Mouse (Mus musculus): ENCODE measurements around the gene Grk5.
"Not testable (repeated sequence)": the region's sequence is repeated elsewhere in the genome, so short reads cannot be mapped to it uniquely, and the experiment has no call there.

The Grk5 gene

DNA sequence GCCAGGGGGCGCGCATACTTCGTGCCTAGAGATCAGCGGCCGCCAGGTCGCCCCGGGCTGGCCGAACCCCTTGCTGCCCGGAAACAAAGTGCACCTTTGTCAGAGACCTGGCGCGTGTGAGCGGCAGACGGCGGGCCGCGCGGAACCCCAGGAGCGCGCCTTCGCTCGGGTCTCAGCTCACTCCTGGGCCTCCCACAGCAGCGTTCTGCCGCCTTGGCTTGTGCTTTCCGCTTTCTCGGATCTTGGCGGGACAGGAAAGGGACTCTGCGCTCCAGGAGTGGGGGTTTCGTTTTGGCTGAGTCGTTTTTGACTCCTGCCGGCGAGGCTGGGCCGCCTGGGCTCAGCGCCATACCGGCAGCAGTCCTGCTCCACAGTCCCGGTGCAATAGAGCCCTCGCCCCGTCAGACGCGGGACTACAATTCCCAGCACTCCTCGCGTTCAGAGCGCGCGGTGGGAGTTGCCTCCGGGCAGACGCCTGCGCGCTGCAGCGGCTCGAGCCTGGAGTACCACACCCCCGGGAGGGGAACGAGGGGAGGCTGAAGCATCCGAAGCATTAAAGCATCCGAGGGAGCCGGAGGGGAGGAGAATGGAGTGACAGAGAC is at the start of gene Grk5:
TSS of gene Grk5 (plus strand) at position 36 of the 602 bp plus-strand sequence.
- DNase-seq (ENCODE audit: low spot score), result peak; percentile 75

DNA sequence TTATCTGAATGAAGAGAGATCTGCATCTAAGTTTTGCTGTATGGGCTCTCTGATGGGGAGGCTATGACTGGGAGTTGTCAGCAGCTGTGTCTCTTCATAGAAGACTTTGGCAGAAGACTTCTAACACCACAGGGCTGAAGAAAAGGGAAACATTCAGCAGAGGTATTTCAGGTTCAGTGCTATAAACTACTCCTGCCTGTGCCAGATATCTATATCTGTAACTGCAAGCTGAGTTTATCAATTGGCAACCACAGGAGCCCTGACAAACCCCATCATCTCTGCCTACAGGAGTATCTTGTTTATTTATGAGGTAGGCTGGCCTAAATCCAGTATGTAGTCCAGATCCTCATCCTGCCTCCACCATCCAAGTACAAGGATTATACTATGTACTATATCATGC is 46.2 kb upstream of the Grk5 start:
- DNase-seq (ENCODE audit: low spot score), result no peak

DNA sequence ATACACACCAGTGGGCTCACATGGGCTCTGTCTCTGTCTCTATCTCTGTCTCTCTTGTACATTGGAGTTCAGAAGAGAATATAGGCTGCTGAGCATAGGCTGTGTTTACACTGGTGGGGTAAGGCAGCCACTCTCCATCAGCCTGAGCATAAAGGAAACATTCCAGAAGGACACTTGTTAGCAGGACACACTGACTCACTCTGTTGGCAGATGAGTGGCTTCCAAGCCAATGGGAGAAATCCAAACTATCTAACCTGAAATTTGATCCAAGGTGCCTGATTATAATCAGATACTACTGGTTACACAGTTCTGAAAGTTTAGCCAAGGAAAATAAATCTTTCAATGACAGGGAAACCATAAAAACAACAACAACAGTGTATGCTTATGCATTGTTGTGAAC is 43.8 kb upstream of the Grk5 start:
- DNase-seq (ENCODE audit: low spot score), result no peak

DNA sequence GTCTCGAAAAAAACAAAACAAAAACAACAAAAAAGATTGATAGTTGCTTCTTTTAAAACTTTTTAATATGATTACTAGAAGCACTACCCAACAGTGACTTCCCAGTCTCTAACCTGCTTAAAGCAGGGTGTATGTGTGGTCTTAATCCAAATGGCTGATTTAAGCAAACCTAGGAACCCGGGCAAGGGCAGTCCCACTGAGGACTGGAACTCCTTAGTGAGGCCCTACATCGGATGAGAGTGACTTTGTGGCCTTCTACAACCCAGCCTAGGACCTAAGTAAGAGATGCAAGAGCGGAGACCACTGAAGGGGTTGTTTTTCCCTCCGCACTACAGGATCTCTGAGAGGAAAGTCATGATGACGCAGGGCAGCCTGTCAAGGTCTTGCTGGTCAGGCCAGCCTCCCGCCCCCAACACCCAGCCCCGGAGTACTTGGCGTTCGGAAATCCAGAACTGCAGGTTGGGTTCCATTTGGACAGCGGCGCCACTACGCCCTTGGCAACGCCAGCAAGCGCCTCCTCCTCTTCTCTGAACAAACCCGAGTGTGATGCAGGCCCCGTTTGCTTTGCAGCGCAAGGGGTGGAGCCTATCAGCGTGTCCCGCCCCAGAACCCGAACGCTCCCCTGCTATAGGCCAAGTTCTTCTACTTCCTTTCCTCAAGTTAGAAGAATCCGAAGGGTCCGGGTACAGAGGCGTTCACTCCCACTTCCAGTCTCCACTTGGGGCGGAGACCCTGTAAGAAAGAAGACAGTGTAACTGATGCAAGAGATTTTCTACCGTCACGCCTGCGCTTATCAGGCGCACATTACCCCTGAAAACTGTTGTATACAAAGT is 28.5 kb upstream of the Grk5 start, which contains the start of gene Sfxn4:
TSS of gene Sfxn4 (minus strand) at position 612 of the 833 bp plus-strand sequence.
- DNase-seq (ENCODE audit: low spot score), result peak; percentile 57

DNA sequence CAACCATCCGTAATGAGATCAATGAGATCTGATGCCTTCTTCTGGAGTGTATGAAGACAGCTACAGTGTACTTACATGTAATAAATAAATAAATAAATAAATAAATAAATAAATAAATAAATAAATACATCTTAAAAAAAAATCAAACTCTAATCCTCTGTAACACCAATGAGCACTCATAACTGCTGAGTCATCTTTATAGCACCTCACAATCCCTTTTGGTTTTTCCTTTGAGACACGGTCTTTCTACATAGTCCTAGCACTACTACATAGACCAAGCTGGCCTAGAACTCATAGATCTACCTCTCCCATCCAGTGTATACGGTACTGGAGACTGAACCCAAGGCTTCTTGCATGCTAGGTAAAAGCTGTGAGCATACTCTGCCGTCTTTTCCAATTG is 23.4 kb upstream of the Grk5 start:
- DNase-seq (ENCODE audit: low spot score), result not testable (repeated sequence)

DNA sequence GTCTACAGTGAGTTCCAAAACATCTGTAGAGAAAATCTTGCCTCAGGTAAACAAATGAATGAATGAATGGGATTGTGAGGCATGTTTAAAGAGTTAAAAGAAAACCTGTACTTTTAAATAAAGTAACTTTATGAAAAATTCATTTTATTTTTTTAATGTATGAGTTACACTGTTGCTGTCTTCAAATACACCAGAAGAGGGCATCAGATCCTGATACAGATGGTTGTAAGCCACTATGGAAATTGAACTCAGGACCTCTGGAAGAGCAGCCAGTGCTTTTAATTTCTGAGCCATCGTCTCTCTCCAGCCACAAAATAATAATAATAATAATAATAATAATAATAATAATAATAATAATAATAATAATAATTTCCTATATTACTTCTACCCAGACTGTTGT is 19.1 kb upstream of the Grk5 start:
- DNase-seq (ENCODE audit: low spot score), result no peak

DNA sequence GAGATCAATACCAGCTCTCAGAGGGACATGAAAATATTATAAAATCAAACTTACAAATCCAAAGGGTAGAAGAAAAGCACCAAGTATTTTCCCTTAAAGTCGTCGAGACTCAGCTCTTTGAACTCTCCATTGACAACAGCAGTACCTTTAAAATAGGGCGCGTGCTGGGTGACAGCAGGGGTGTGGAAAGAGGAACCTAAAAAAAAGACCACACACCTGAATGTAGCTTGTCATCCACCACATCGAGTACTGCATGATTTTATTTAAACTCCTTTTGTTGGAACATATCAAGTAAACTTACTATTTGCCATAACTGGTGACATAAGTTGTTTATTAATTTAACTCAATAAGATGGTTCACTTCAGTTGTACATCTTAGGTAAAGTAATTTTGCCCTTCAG is 18.2 kb upstream of the Grk5 start:
- DNase-seq (ENCODE audit: low spot score), result no peak

DNA sequence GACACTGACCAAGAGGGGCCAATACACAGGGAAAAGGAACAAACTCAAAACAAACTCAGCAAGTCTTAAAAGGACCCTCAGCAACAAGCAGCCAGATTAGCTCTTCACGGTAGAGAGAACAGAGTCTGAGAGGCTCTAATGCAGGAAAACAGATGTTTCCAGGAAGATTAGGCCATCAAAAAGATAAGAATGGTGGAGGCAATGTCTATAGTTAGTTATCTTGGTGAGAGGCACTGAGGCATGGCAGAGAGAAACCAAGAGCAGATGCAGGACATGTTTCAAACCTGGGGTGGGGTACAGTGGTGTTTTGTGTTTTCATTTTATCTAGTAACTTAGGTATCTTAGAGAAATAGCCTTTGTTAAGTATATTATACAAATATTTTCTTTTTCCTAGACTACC is 17.3 kb upstream of the Grk5 start:
- no peak for DNase-seq (ENCODE audit: low spot score)

DNA sequence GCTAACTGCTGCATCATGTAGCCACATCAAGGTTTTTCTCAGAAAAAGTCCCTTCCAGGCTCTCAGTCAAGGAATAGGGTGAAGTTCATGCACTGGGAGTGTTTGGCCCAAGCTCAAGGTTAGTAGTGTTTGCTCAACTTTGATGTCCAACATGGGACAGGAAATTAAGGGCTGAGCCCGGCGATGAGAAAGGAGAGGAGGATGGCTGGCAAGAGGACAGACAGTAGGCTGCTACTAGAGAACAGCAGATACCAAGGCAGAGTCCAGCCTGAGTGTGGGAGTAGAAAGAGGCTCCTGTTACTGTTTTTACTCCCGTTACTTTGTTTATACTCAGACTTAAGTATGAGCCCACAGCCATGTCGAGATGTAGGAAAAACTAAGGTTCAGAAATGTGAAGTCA is 16.0 kb upstream of the Grk5 start:
- no peak for DNase-seq (ENCODE audit: low spot score)

DNA sequence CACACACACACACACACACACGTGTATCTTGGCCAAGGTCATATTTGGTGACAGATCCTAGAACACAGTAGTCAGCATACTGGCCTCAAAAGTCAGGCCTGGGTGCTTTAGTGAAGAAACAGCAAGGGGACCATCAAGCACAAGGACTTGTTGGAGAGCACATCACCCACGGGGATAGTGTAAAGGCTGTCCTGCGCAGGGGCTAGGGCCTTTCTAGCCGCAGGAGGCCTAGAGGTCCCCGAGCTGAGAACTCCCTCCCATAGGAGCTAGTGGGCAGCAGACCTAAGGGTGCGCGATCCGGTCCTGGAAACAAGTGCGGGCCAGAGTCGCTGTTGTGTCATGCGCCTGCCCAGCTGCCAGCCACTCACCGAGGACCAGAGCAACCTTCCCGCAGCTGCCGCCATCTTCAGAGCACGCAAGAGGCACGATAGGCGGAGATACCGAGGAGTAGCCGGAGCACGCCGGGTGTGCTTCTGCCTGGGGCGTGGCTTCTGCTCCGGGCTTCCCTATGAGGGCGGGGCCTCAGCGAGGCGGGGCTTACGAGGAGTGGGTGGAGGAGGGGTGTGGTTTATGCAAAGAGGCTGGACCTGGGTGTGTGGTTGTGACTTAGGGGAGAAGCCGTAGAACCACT is 15.4 kb upstream of the Grk5 start, which contains the start of gene Prdx3:
TSS of gene Prdx3 (minus strand) at position 493 of the 631 bp plus-strand sequence.
- peak; percentile 84 for DNase-seq (ENCODE audit: low spot score)

DNA sequence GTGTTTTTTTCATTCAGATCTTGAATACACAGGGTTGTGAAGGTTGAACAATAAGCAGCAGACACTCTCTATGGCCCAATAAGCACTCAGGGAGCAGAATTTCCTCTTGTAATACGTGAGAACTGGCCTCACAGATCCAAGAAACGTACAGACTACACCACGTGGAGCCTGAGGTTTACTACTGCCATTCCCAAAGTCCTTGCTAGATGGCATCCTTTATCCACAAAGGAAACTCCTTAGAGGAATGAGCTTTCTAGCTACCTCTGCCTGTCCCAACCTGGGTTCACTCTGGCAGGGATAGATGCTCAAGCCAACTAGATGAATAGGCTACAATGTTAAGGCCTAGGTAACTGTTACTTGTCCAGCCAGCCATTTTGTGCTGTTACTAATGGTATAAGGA is 6.4 kb upstream of the Grk5 start:
- DNase-seq (ENCODE audit: low spot score), result no peak

DNA sequence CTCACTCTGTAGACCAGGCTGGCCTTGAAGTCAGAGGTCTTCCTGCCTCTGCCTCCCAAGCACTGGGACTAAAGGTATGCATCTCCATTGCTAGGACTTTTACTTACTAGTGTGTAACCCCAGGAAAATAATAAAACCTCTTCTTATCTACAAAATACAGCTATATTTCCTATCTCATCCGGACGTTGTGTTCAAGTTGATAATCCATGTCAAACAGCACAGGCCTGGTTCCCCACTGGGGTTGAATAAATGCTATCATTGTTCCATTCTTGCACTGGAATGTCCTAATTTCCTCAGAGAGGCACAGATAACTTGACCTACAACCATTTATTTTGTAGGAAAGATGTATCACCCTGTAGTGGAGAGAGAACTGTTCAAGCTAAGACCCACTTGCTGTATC is 1.9 kb upstream of the Grk5 start:
- no peak for DNase-seq (ENCODE audit: low spot score)

DNA sequence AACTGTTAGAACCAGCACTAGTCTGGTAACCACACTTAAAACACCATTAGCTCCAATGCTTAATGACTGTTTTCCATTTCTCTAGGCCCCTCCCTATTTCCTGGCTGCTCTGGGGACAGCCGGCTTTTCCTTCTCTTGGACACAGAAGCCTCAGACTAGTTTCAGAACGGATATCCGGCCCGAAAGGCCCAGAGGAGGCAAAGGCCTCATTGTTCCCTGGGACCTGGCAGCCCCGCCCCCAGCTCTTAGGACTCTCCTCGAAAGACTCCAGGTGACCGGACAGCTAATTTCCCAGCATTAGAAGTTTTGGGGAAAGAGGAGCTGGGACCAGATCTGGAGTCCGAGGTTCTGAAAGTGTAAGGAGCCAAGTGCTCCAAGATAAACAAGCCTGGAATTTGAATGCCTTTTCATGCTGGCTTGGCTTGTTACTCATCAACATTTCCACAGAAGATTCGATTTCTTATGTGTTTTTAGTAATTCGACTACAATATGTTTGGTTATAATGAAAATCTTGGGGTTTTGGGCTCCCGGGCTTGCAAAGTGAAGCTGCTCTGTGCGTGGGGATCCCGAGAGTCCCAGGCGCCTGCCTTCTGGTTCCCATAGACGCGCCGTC is 342 bp upstream of the Grk5 start:
- no peak for DNase-seq (ENCODE audit: low spot score)

DNA sequence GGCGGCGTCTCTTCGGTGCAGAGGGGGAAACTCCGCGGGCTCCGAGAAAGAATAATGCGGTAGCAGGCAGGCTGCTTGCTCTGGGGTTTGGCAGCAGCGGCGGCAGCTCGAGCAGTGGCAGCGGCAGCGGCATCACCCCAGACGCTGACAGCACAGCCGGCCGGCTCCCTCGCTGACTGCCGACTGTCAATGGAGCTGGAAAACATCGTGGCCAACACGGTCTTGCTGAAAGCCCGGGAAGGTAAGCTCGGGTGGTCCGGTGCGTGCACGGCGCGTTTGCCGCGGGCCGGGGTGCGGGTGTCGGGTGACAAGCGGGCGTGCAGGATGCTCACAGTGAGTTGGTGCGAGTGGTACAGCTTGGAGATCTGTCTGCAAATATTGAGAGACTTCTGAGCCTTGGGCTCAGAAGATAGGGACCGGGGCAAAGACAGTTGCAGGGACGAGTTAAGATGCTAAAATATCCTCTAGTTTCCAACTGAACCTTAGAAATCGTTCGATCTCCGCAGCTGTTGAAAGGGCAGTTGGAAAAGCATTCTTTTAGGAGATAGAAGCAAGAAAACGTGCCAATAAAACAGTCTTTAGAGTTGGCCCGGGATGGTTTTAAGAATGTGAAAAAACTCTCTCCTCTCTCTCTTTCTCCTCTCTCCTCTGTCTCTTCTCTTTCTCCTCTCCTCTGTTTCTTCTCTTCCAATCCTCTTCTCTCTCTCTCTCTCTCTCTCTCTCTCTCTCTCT is 1.0 kb downstream of the Grk5 start:
- no peak for DNase-seq (ENCODE audit: low spot score)

DNA sequence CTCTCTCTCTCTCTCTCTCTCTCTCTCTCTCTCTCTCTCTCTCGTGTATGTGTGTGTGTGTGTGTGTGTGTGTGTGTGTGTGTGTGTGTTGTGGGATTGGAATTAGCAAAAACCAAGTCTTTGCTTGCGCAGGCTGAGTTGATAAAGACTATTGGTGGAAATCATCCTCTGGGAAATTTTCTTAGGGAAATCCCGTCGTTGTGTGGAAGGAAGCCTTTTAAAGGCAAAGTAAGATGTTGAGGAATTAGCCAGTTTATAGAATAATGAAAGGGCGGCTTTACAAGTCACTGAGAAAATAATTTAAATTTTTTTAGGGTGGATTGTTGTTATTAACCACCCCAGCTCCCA is 1.5 kb downstream of the Grk5 start:
- DNase-seq (ENCODE audit: low spot score), result no peak

DNA sequence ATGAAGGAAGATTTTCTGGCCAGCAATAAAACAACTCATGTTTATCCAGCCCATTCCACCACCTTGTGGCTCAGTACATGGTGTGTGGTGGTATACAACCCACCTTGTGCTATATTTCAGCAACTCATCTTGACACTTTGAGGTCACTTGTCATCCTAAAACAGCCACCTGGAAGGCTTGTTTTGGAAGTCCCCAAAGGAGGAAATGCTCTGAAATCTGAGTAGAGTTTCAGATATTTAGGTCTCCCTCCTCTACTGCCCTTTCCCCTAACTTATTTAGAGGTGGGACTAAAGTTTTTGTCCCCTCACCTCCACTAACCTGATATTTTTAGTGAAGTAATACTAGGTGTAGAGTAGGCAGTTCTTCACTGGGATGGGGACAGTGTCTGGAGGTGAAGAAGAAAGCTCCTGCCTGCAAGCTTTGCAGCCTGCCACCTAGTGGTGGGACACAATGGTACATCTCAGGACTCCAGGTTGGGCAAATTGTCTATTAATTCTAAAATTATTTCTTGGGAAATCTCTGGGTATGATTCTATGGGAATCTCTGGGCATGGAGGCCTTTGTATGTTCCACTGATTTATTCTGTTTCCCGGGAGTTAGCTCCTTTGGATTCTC is 2.5 kb downstream of the Grk5 start:
- DNase-seq (ENCODE audit: low spot score), result no peak

DNA sequence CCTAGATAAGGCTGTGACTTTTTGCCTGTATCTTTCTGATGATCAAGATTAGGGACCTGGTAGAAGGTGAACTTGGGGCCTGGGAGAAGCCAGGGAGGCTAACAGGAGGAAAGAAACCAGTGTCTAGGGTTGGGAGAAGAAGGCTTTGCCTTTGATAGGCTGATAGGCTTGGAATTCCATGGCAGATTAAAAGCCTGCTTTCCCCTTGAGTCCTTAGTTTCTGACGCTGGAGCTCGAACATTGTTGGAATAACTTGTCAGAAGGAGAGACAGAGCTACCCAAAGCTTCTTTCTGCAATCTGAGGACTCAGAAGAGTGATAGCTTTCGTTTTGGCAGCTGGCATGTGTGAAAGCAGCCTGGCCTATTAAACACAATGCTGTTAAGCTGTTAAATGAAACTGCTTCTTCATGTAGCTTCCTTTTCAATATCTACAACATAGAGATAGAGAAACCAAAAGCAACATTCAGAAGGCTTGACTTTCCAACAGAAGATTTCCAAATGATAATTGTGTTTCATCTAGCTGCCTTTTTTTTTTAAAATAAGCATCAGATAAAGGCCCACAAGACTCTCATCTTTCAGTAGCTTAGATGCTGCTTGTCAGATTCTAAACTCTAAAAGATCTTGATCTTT is 5.8 kb downstream of the Grk5 start:
- DNase-seq (ENCODE audit: low spot score), result no peak

DNA sequence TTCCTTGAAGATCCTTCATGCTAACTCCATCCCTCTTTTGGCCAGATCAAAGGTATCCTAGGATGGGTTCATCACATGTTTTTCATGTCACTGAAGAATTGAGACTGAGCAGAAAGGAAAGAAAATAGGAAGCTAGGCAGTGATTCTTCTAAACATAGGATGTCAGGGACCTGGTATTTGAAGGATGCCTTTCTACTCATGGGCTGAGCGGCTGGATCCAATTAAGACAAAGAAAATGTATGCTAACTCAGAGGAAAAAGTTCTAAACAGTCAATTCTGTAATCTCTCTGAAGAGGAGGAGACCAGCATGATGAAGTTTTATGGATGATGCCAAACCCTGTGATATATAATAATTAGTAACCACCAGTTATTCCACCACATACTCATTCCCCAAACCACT is 13.6 kb downstream of the Grk5 start:
- no peak for DNase-seq (ENCODE audit: low spot score)

DNA sequence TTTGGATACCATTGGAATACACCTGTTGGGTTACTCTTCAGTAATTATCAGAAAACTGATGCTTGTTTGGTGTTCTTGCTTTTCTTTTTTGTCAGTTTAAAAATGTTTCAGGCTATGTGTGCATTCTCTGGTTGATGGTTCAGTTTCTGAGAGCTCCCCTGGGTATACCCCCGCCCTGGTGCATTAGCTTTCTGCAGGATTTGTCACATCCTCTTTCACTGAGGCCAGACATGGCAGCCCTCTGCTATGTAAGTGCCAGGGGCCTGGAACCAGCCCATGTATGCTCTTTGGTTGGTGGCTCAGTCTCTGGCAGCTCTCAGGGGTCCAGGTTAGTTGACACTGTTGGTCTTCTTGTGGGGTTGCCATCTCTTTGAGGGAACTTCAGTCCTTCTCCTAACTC is 14.4 kb downstream of the Grk5 start:
- DNase-seq (ENCODE audit: low spot score), result no peak

DNA sequence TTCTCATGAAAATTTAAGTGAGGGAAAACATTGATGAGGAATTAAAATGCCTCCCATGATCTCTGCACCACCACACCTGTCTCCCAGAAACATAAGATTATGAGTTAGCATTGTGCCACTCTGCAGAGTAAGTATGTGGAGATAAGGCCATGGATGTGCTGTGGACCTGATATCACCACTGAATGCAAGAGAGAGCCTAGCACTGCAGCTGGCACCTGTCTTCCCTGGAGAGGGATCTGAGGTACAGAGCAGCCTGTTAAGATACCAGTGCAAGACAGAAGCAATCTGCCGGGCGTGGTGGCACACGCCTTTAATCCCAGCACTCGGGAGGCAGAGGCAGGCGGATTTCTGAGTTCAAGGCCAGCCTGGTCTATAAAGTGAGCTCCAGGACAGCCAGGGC is 15.9 kb downstream of the Grk5 start:
- no peak for DNase-seq (ENCODE audit: low spot score)

DNA sequence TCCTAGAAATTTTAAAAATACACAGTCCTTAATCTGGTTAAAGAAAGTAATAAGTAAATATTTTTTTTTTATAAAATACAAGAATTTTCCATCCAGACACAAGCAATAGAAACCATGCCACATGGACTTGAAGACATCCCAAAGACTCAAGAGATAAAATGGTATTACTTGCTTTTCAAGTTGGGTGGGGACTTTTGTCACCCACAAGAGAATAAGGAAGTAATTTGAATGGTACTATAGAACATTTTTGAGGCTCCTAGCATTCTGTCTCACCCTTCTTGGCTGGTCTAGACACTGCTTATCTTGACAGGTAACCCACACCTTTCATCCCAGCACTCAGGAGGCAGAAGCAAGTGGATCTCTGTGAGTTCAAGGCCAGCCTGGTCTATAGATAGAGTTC is 20.8 kb downstream of the Grk5 start:
- DNase-seq (ENCODE audit: low spot score), result no peak

Measured in urinary bladder, postnatal 10 days (tissue).